Mouse (Mus musculus): ENCODE data around the gene Gbe1.

Gene Gbe1

GRCm38 (mm10) chr16:70568341-70569265 is 254.9 kb downstream of the Gbe1 start:
- peak; percentile 61 for DNase-seq (ENCODE audit: low read depth, low spot score)

GRCm38 (mm10) chr16:70585964-70586363 is 272.2 kb downstream of the Gbe1 start:
- no peak for DNase-seq (ENCODE audit: low read depth, low spot score)

GRCm38 (mm10) chr16:70602326-70602725 is 288.6 kb downstream of the Gbe1 start:
- no peak for DNase-seq (ENCODE audit: low read depth, low spot score)

- DNase-seq (ENCODE audit: low read depth, low spot score): no peak
Measured at GRCm38 (mm10) chr16:70608358-70608757, 294.6 kb downstream of the Gbe1 start.

- no peak for DNase-seq (ENCODE audit: low read depth, low spot score)
Measured at GRCm38 (mm10) chr16:70617691-70618090, 303.9 kb downstream of the Gbe1 start.

GRCm38 (mm10) chr16:70618168-70618567 is 304.4 kb downstream of the Gbe1 start:
- no peak for DNase-seq (ENCODE audit: low read depth, low spot score)

All from ES-CJ7 (cell line).